Mouse (Mus musculus) mammary gland, adult 2 months (tissue): ENCODE results near the gene Camk1d. TPM values are rescaled to one million over a fixed set of nuclear protein-coding genes. Genes with fewer than 3 reads are reported as not detected.

Experiments
- polyA plus RNA-seq: library from polyadenylated mRNA; depleted of rRNA; stranded (reverse); fragments of >200 nt; gene quantifications from 2 replicates; pipeline ENCODE4 v1.2.3, GENCODE M21; 2012; ENCODE audit warnings: low replicate concordance; rRNA removed

The Camk1d gene
- polyA plus RNA-seq = 4.6 and 9.3 TPM in 2 replicates

GRCm38 (mm10) chr2:5714211-5715053 lies at the start of gene Camk1d:
TSS of gene Camk1d (minus strand) at chr2:5714515.

Other genes starting within 250 kb of the Camk1d start
- gene Nudt5, start 130.5 kb upstream of the Camk1d start, polyA plus RNA-seq = 5.9 and 11.1 TPM in 2 replicates
- gene Cdc123, start 130.6 kb upstream of the Camk1d start, polyA plus RNA-seq = 34.0 and 87.3 TPM in 2 replicates
- gene Gm13199, start 148.4 kb upstream of the Camk1d start, polyA plus RNA-seq = 1.5 and 2.4 TPM in 2 replicates
- 25.2 and 68.4 TPM in 2 replicates for gene Sec61a2, start 180.9 kb upstream of the Camk1d start, polyA plus RNA-seq
- gene Dhtkd1, start 228.3 kb upstream of the Camk1d start, polyA plus RNA-seq = 2.7 and 5.3 TPM in 2 replicates
- gene Upf2, start 237.0 kb upstream of the Camk1d start, polyA plus RNA-seq = 1.6 and 3.1 TPM in 2 replicates